Mouse (Mus musculus): ENCODE measurements around the gene Alx3.

DNA sequence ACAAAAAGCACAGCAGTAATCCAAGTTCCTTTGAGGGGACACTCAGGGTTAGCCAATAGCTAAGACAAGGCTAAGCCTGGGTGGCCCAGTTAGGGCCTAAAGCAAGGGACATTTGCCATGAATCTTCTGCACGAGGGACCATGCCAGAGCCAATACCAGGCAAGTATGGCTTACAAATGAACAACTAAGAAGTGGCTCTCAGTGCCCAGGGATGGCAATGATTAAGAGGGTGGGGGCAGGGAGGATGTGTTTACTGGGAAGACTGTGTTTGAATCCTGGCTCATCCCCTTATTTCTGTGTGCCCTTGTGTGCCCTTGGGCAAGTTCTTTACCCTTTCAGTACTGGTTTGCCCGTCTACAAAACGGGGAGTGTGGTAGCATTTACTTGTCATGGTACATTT, 14.5 kb downstream of the Alx3 start:
- no peak for TF ChIP-seq EP300 (IDR thresholded peaks at IDR 0.05; ENCODE audit: insufficient read depth, low read depth, low read length)
- no peak for TF ChIP-seq CTCF (IDR thresholded peaks at IDR 0.05)

All from heart, adult 2 months (tissue).